Mouse (Mus musculus) layer of hippocampus, postnatal 25 days (tissue): ENCODE results near the gene Stx8. TPM values are rescaled to one million over a fixed set of nuclear protein-coding genes. Genes with fewer than 3 reads are reported as not detected.

Source experiments
- DNase-seq, 2 experiments: peaks; one replicate each; pipeline ENCODE4 v3.0.0; 2022; ENCODE audit warnings: mixed read lengths in 2 of 2, low spot score in 1 of 2; ENCODE audit errors: extremely low spot score in 1 of 2
- total RNA-seq, 2 experiments: library from RNA; stranded (reverse); gene quantifications; 2 replicates each; pipeline ENCODE4 v1.2.3; 2021

Stx8 gene
- total RNA-seq, 2 experiments from 2014 or later = 34.4 to 36.5 TPM

GRCm38 (mm10) chr11:68135350-68135749 is 169.4 kb downstream of the Stx8 start:
- no peak for DNase-seq

GRCm38 (mm10) chr11:68136687-68137086 is 170.7 kb downstream of the Stx8 start:
- DNase-seq = no peak

GRCm38 (mm10) chr11:68142296-68142695 is 176.3 kb downstream of the Stx8 start:
- DNase-seq = no peak

- no peak for DNase-seq
These were observed 178.5 kb downstream of the Stx8 start for GRCm38 (mm10) chr11:68144235-68145065.

- DNase-seq = no peak
These were observed 179.1 kb downstream of the Stx8 start for GRCm38 (mm10) chr11:68145066-68145585.

- no peak for DNase-seq
These were observed 179.8 kb downstream of the Stx8 start for GRCm38 (mm10) chr11:68145586-68146455.

- no peak for DNase-seq
These were observed 180.5 kb downstream of the Stx8 start for GRCm38 (mm10) chr11:68146456-68146851.

- no peak for DNase-seq
These were observed 184.9 kb downstream of the Stx8 start for GRCm38 (mm10) chr11:68150938-68151337.

GRCm38 (mm10) chr11:68155821-68156220 is 189.8 kb downstream of the Stx8 start:
- no peak for DNase-seq

- DNase-seq = no peak
These were observed 192.2 kb downstream of the Stx8 start for GRCm38 (mm10) chr11:68158166-68158565.

GRCm38 (mm10) chr11:68159867-68160266 is 193.9 kb downstream of the Stx8 start:
- no peak for DNase-seq

- DNase-seq = no peak
These were observed 198.4 kb downstream of the Stx8 start for GRCm38 (mm10) chr11:68164408-68164807.

- DNase-seq = no peak
These were observed 202.4 kb downstream of the Stx8 start for GRCm38 (mm10) chr11:68168427-68168826.

- DNase-seq = no peak
These were observed 206.1 kb downstream of the Stx8 start for GRCm38 (mm10) chr11:68171973-68172647.

GRCm38 (mm10) chr11:68172648-68173045 is 206.7 kb downstream of the Stx8 start:
- no peak for DNase-seq

- DNase-seq = no peak
These were observed 210.6 kb downstream of the Stx8 start for GRCm38 (mm10) chr11:68176550-68176949.

- no peak for DNase-seq
These were observed 211.4 kb downstream of the Stx8 start for GRCm38 (mm10) chr11:68177415-68177814.

- DNase-seq = no peak
These were observed 219.7 kb downstream of the Stx8 start for GRCm38 (mm10) chr11:68185647-68186046.

- no peak for DNase-seq
These were observed 221.2 kb downstream of the Stx8 start for GRCm38 (mm10) chr11:68187242-68187641.

GRCm38 (mm10) chr11:68188695-68189201 is 222.8 kb downstream of the Stx8 start:
- no peak for DNase-seq
